Mouse (Mus musculus): ENCODE data around the gene Cyfip2. TPM values are rescaled to one million over a fixed set of nuclear protein-coding genes. Genes with fewer than 3 reads are reported as not detected.

The Cyfip2 gene
- polyA plus RNA-seq, 1 experiment = 273 TPM

- TF ChIP-seq POLR2A (IDR thresholded peaks at IDR 0.05; ENCODE audit: extremely low read depth, insufficient read depth, low read length) = no peak
- no peak for TF ChIP-seq CTCF (IDR thresholded peaks at IDR 0.05; ENCODE audit: extremely low read depth, insufficient read depth, low read length)
- Histone ChIP-seq H3K4me3 (ENCODE audit: insufficient read depth, low read length) (no peak overlapping the region), H3K4me1 (ENCODE audit: control insufficient read depth, insufficient read depth, low read length) (peaks cover 5% of the 10 kb centered on the region), H3K27ac (ENCODE audit: insufficient read depth, low read length) (no peak overlapping the region)
Observed at GRCm38 (mm10) chr11:46230184-46230583, 82.5 kb downstream of the Cyfip2 start.

GRCm38 (mm10) chr11:46225345-46225744 is 87.3 kb downstream of the Cyfip2 start:
- Histone ChIP-seq H3K4me1 (ENCODE audit: control insufficient read depth, insufficient read depth, low read length) (peaks cover 1% of the 10 kb centered on the region; the same call in 1 of the 2 replicates), H3K4me3 (ENCODE audit: insufficient read depth, low read length) (no peak overlapping the region), H3K27ac (ENCODE audit: insufficient read depth, low read length) (no peak overlapping the region)
- TF ChIP-seq CTCF (IDR thresholded peaks at IDR 0.05; ENCODE audit: extremely low read depth, insufficient read depth, low read length) (no peak), POLR2A (IDR thresholded peaks at IDR 0.05; ENCODE audit: extremely low read depth, insufficient read depth, low read length) (no peak)

GRCm38 (mm10) chr11:46223575-46223974 is 89.1 kb downstream of the Cyfip2 start:
- H3K27ac ChIP-seq (ENCODE audit: insufficient read depth, low read length) = no peak overlapping the region
- TF ChIP-seq POLR2A (IDR thresholded peaks at IDR 0.05; ENCODE audit: extremely low read depth, insufficient read depth, low read length) (no peak), CTCF (IDR thresholded peaks at IDR 0.05; ENCODE audit: extremely low read depth, insufficient read depth, low read length) (0 out of 2 replicates have a peak, but pooled peaks have one; percentile 10)
- H3K4me3 ChIP-seq (ENCODE audit: insufficient read depth, low read length) = no peak overlapping the region
- H3K4me1 ChIP-seq (ENCODE audit: control insufficient read depth, insufficient read depth, low read length) = peaks cover 5% of the 10 kb centered on the region; the same call in 1 of the 2 replicates

- no peak overlapping the region for H3K27ac ChIP-seq (ENCODE audit: insufficient read depth, low read length)
- peaks cover 5% of the 10 kb centered on the region; the same call in 1 of the 2 replicates for H3K4me1 ChIP-seq (ENCODE audit: control insufficient read depth, insufficient read depth, low read length)
- no peak overlapping the region for H3K4me3 ChIP-seq (ENCODE audit: insufficient read depth, low read length)
- no peak for TF ChIP-seq CTCF (IDR thresholded peaks at IDR 0.05; ENCODE audit: extremely low read depth, insufficient read depth, low read length)
- no peak for TF ChIP-seq POLR2A (IDR thresholded peaks at IDR 0.05; ENCODE audit: extremely low read depth, insufficient read depth, low read length)
Observed at GRCm38 (mm10) chr11:46220211-46220610, 92.4 kb downstream of the Cyfip2 start.

GRCm38 (mm10) chr11:46219380-46219779 is 93.3 kb downstream of the Cyfip2 start:
- peak overlapping the region; percentile 70 for H3K27ac ChIP-seq (ENCODE audit: insufficient read depth, low read length)
- no peak overlapping the region for H3K4me3 ChIP-seq (ENCODE audit: insufficient read depth, low read length)
- TF ChIP-seq CTCF (IDR thresholded peaks at IDR 0.05; ENCODE audit: extremely low read depth, insufficient read depth, low read length) (no peak), POLR2A (IDR thresholded peaks at IDR 0.05; ENCODE audit: extremely low read depth, insufficient read depth, low read length) (no peak)
- H3K4me1 ChIP-seq (ENCODE audit: control insufficient read depth, insufficient read depth, low read length) = peaks cover 8% of the 10 kb centered on the region; the same call in 1 of the 2 replicates

- Histone ChIP-seq H3K4me1 (ENCODE audit: control insufficient read depth, insufficient read depth, low read length) (peaks cover 8% of the 10 kb centered on the region; the same call in 1 of the 2 replicates), H3K27ac (ENCODE audit: insufficient read depth, low read length) (peak overlapping the region; percentile 70), H3K4me3 (ENCODE audit: insufficient read depth, low read length) (no peak overlapping the region)
- TF ChIP-seq POLR2A (IDR thresholded peaks at IDR 0.05; ENCODE audit: extremely low read depth, insufficient read depth, low read length) (no peak), CTCF (IDR thresholded peaks at IDR 0.05; ENCODE audit: extremely low read depth, insufficient read depth, low read length) (no peak)
Observed at GRCm38 (mm10) chr11:46218584-46218983, 94.1 kb downstream of the Cyfip2 start.

GRCm38 (mm10) chr11:46217686-46218085 is 95.0 kb downstream of the Cyfip2 start:
- H3K4me1 ChIP-seq (ENCODE audit: control insufficient read depth, insufficient read depth, low read length) = peaks cover 8% of the 10 kb centered on the region; the same call in 1 of the 2 replicates
- H3K4me3 ChIP-seq (ENCODE audit: insufficient read depth, low read length) = no peak overlapping the region
- H3K27ac ChIP-seq (ENCODE audit: insufficient read depth, low read length) = no peak overlapping the region
- TF ChIP-seq POLR2A (IDR thresholded peaks at IDR 0.05; ENCODE audit: extremely low read depth, insufficient read depth, low read length) = no peak

- TF ChIP-seq CTCF (IDR thresholded peaks at IDR 0.05; ENCODE audit: extremely low read depth, insufficient read depth, low read length) = peak; percentile 44
- TF ChIP-seq POLR2A (IDR thresholded peaks at IDR 0.05; ENCODE audit: extremely low read depth, insufficient read depth, low read length) = no peak
- H3K4me3 ChIP-seq (ENCODE audit: insufficient read depth, low read length) = no peak overlapping the region
- H3K4me1 ChIP-seq (ENCODE audit: control insufficient read depth, insufficient read depth, low read length) = peaks cover 8% of the 10 kb centered on the region; the same call in 1 of the 2 replicates
- no peak overlapping the region for H3K27ac ChIP-seq (ENCODE audit: insufficient read depth, low read length)
Observed at GRCm38 (mm10) chr11:46216669-46217068, 96.0 kb downstream of the Cyfip2 start.

GRCm38 (mm10) chr11:46215354-46215753 is 97.3 kb downstream of the Cyfip2 start:
- Histone ChIP-seq H3K4me1 (ENCODE audit: control insufficient read depth, insufficient read depth, low read length) (peaks cover 7% of the 10 kb centered on the region; the same call in 1 of the 2 replicates), H3K4me3 (ENCODE audit: insufficient read depth, low read length) (no peak overlapping the region), H3K27ac (ENCODE audit: insufficient read depth, low read length) (no peak overlapping the region)
- TF ChIP-seq POLR2A (IDR thresholded peaks at IDR 0.05; ENCODE audit: extremely low read depth, insufficient read depth, low read length) = no peak
- peak; percentile 97 for TF ChIP-seq CTCF (IDR thresholded peaks at IDR 0.05; ENCODE audit: extremely low read depth, insufficient read depth, low read length)

- Histone ChIP-seq H3K4me3 (ENCODE audit: insufficient read depth, low read length) (no peak overlapping the region), H3K27ac (ENCODE audit: insufficient read depth, low read length) (no peak overlapping the region), H3K4me1 (ENCODE audit: control insufficient read depth, insufficient read depth, low read length) (peaks cover 9% of the 10 kb centered on the region; the same call in 1 of the 2 replicates)
- no peak for TF ChIP-seq CTCF (IDR thresholded peaks at IDR 0.05; ENCODE audit: extremely low read depth, insufficient read depth, low read length)
- no peak for TF ChIP-seq POLR2A (IDR thresholded peaks at IDR 0.05; ENCODE audit: extremely low read depth, insufficient read depth, low read length)
Observed at GRCm38 (mm10) chr11:46214368-46215230, 98.1 kb downstream of the Cyfip2 start.
